Mouse (Mus musculus): Measurements from ENCODE around the gene Cyp26a1.

DNA sequence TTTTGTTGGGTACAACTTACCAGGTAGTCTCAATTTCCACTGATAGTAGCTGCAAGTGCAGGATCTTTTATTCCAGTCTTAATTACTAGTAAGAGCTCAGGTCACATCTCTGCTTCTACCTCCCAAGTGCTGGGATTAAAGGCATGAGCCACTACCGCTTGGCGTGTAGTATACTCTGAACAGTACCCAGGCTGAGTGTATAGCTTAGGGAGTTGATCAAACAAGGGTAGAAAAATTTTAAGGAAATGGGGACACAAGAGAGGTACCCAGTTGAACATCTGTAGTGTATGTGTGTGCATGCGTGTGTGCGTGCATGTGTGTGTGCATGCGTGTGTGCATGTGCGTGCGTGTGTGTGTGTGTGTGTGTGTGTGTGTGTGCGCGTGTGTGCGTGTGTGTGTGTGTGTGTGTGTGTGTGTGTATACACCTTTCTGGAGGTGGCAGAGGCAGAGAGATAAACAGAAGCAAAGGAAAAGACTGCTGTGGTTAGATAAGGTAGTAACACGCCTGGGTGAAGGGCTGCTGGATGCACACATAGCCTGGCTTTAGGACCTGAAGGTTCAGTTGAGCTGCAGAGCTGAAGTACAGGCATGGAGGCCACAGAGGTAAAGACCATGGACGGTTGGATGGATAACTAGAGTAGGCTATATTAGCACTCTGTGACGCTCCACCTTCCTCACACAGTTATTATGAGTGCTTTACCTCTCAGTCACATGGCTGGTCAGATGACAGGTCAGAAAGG lies 29.6 kb upstream of the Cyp26a1 start:
- TF ChIP-seq POLR2A (IDR thresholded peaks at IDR 0.05; ENCODE audit: control insufficient read depth, extremely low read depth, insufficient read depth, low read length, poor library complexity) = no peak
- TF ChIP-seq CTCF (IDR thresholded peaks at IDR 0.05; ENCODE audit: borderline replicate concordance, control insufficient read depth, extremely low read depth, insufficient read depth, low read length, poor library complexity) = no peak
